Mouse (Mus musculus) neural tube, embryonic 10.5 days (tissue): ENCODE measurements at regions not wholly inside any gene's neighbourhood (a gene's known extent, or its start where the extent isn't known, plus 50 kb on each side); places are given as distances from the start of the nearest gene placed in this dataset.

Source experiments
- DNase-seq: peaks from one replicate; pipeline ENCODE4 v3.0.0-alpha.2; 2017; ENCODE audit warnings: low spot score; ENCODE audit errors: extremely low spot score

DNA sequence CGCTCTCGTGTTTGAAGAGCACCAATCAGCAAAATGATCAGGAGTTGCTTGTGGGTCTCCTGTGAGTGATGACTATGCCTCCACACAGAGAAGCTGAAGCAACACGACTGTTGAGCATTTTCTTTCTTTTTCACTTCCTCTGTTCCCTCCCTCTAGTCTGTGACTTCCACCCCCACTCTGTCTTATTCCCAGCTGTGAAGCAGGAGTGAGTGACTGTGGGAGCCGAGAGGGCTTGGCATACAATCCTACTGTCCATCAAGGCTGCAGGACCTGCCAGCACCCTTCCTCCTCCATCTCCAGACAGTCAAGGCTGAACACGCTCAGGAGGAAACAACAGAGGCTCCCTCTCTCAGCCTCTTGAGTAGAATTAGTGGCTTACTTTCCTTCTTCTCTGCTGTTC is 401.3 kb downstream of the Plcl1 start:
- no peak for DNase-seq

DNA sequence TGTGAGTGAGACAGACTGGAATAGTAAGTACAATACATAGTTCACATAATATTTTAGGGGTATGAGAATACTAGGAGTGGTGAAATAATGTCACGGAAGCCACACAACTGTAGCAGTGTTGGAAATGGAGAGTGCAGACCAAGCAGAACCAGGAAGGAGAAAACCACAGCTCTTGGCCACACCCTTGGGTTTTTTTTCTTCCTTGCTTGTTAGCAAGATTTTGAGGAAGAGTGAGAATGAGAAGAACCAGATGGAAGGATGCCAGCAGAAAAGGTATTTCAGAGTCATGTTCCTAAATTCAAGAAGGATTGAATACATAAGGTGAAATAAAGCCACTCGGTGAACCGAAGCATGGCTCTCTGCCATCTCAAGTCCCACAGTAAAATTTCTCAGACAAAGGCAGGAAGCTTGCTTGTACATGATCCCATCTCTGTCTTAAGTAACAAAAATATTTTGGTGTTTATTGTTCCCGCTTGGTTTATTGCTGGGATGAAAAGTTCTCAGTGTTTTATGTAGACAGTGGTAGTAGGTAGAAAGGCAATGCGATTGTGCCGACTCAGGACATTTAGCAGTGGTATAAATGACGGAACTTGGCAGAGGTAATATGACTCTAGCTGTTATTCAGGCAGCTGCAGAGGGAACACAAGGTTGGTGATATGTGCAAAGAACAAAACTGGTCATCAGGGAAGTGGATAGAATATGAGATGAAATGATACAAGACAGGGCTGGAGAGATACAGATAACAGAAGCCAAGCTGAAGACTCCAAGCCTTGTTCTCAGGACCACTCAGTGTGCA is 403.2 kb downstream of the Plcl1 start:
- no peak for DNase-seq

DNA sequence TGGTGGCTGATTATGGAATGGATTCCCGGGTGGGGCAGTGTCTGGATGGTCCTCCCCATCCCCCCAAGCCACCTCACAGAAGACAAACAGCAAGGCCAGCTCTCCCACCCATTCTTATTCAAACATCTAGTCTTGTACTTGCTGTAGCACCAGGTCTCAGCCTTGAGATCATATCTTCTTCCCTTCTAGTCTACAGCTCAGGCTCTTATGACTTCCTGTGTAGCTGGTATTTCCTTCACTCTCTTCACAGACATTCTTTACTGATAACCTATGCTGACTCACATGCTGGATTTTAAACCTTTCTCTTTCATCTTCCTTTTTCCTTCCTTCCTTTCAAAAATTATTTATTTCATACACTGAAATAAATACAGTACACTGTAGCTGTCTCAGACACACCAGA is 406.8 kb downstream of the Plcl1 start:
- no peak for DNase-seq

DNA sequence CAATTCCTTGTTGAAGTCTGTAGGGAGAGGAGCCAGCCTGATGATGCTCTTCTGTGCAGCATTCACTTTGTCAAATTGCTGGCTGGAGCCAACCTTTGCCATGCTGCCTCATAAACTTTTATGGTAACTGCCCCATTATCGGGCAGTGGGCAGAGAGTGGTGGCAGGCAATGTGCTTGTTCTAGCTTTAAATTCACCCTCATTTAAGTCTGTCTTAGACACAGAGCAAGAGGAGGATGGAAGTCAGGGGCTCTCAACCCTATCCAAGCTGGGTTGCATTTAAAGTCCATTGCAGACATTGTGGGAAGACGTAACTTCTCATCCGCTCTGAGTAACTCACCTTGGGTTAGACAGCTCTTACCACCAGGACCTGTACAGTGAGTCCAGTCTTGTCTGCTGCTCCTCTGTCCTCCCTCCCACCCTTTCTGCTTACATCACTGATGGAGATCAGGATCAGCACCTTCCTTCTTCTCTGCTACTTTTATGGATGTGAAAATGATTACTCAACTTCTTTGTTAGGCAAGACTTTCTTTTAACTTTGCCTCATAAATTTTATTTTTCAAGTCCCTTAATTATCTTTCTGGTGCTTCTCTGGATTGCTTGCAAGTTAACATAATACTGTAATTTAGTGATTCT is 415.3 kb downstream of the Plcl1 start:
- DNase-seq: no peak

DNA sequence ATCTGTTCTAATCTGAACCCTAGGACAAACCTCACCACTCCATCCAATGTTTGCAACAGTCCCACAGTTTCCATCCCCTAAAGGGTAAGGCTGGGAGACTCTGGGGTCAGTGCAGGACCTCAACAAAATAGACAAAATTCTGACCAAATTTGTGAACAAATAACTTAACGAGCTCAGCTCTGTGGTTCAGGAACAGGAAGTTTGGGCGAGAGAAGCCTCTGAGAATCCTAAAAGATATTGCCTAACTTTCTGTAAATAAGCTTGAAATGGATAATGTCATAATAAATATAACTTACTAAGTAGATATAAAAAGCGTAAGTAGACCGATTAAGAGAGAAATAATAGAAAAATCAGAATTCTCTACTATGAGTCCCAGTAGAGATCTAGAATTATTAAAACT is 416.9 kb downstream of the Plcl1 start:
- no peak for DNase-seq

DNA sequence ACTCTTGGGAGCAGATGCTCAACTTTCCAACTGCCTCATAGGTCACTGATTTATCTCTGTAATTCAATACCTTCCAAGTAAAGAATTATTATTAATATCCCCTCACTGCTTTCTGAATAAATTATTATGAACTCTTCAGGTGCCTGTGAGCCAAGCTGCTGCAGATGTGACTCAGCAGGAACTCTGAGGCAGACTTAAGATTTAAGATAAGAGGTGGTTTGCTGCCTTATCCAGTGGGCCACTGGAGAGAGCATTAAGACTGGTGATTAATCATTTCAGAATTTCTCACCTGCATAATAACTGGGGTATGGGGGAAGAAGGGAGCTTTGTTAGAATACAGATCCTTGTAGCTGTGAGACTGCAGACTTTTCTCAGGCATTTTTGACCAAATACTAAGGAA is 421.5 kb downstream of the Plcl1 start:
- no peak for DNase-seq

DNA sequence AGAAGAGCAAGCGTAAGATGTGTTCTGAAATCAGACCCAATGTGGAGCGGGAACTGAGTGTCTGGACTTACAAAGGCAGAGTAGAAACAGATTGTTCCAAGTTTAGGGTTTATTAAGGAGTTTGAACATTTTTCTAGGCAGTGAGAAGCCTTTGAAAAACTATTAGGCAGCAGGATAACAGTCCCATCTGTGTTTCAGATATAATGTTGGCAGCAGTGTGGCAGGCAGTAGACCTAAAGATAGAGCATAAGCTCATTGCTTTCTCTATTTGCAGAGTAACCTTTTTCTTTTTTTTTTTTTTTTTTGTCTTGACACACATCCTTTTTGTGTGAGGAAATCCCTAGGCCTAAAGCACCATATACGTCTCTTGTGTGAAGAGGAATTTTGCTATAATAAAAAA is 429.6 kb downstream of the Plcl1 start:
- DNase-seq: no peak

DNA sequence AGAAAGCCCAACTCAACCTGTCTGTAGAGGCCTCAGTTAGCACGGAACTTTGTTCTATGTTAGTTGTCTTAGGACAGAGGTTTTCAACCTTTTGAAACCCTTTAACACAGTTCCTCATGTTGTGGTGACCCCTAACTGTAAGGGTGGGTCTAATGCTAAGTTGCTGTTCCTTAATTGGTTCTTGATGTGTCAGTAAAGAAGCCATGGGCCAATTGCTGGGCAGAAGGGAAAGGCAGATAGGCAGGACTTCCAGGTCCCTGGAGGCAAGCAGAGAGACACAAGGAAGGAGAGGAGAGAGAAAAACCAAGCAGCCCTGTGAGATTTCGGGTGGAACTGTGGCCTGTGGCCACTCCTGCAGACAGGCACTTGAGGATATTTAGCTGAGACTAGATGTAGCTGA is 431.0 kb downstream of the Plcl1 start:
- DNase-seq: no peak

DNA sequence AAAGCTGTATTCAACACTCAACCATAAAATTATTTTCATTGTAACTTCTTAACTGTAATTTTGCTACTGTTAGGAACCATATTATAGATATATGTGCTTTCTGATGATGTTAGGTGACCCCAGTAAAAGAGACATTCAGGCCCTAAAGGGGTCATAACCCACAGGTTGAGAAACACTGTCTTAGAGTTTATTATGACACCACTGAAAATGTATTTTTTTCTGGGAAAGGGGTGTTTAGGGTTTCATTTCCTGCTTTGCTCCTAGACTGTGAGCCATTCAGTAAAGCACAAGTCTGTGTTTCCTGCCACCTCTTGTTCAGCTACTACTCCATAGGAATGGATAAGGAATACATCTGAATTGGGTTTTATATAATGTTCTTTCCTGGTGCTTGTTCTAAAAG is 431.6 kb downstream of the Plcl1 start:
- no peak for DNase-seq

DNA sequence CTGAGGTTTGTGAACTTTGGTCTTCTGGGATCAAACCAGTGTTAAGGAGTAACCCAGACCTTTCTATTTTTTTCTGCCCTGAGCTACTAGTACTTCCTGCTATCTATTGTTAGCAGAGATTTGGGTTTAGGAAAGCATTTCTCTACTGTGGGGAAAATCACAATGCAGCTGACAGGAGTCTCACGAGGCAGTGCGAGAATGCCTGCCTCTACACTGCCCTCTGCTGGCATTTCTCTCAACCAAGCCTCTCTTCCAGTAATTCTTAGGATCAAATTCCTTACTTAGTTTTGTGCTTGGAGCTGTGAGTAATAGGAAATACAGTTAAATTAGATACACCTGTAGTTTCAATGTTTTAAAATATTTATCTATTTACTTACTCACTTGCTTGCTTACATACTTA is 432.4 kb downstream of the Plcl1 start:
- DNase-seq: peak; percentile 29

DNA sequence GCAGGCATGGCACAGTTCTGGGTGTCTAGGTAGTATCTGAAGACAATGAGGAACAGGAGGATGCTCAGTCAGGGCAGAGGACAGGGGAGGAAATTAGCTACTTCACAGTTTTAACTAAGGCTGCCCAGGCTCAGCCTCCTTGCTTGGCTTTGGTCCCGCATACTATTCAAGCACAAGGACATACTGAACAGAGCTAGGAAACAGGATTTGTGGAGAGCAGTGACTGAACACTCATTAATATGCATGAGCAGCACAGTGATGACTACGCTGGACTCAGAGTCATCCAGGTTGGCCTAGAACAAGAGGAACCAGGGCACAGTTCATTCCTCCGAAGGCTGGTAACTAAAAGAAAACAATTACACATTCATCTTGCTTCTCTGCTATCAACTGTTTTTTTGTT is 443.1 kb downstream of the Plcl1 start:
- DNase-seq: no peak

DNA sequence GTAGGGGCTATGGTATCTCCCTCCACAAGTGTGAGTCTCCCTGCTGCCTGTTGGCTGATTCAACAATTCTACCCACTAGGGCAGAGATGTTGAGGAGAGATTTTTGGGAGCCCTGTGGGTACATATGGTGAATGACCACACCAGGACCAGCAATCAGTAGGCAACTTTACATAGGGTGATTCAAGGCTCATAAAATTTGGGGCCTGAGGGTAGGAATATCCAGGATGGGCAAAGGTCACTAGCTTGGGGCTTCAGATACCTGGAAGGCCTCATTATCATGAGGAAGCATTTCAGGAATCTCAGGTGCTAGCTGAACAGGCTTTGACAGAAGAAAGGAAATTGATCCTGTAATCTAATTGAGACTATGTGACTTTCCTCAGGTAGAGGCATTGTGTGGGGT is 446.6 kb downstream of the Plcl1 start:
- DNase-seq: no peak

DNA sequence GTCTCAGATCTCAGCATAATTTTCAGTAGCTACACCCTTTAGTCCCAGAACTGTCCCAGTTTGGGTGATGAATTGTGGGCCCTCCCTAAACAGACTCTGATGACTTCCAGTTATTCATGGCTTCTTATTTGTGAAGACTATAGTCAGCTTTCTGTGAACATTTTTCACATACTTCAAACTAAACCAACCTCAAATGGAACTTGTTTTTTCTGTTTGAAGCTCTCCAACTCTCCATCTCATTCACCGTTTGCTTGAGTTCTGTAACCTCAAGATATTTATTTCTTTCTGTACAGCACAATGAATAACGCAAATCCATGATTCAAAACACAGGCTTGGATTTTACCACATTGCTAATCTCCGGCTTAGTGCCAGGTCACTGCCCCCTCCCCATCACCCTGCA is 453.4 kb downstream of the Plcl1 start:
- no peak for DNase-seq

DNA sequence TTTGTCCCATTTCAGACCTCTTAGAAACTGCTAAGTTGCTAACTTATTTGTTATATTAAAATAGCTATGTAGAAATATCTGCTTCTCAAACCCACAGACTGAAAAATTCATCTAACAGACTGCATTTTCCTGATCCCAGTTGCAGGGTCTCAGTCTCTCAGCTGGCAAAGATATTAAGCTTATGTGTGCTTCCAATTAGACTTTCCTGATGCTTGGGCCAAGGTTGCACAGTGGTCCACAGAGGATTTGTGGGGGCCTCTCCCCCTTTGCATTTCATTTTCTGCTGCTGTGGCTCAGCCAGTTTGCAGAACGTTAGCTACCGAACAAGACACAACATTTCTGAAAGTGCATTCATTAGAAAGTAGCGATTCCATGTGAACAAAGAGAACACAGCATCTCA is 457.4 kb downstream of the Plcl1 start:
- DNase-seq: no peak

DNA sequence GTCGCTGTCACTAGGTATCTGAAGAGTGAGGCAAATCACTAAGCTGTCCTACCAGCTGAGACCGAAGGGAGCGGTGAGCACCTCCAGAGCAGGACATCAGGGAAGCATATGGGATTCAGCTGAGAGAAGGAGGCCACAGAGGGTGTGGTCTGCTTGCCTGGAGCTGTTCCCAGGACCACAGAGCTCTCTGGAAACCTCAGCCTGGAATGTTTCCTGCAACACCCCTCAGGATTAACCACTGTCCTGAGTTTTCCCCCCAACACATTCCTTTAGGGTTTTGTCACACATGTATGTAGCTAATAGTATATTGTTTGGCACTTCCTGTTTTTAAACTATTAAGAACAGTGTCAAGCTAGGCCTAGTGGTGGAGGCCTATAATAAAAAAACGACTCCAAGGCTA is 459.6 kb downstream of the Plcl1 start:
- DNase-seq: no peak

DNA sequence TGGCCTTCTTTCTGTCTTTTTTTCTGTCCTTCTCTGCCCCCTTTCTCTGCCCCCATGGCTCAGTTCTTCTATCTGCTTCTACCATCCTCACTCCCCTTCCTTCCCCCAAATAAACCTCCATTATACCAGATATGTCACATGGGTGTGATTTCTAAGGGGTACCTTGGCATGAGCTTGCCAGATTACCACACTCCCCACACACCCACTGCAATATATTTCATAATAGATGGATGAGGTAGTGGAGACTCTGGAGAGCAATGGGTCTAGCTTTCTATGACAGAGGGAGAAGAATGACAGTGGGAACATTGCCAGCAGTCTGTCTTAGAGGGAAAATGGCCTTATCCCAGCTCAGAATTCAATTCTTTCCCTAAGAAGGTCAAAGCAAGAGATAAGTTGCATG is 461.0 kb downstream of the Plcl1 start:
- DNase-seq: no peak

DNA sequence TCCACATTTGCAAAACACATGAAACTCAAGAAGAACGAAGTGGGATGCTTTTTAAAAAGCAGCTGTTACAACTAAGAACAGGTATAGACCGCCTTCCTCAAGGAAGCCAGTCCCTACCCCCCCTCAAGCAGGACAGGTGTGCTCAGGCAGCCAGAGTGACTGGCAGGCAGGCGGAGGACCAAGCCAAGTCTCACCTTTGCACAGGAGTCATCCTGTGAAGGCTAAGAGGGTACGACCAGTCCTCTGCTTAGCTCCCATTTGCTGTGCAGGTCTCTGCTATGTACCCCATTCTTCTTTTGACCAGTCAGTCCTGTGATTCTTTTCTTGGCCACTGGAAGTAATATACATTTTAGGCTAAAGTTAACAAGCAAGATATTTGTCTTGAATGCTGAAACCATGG is 467.9 kb downstream of the Plcl1 start:
- DNase-seq: no peak

DNA sequence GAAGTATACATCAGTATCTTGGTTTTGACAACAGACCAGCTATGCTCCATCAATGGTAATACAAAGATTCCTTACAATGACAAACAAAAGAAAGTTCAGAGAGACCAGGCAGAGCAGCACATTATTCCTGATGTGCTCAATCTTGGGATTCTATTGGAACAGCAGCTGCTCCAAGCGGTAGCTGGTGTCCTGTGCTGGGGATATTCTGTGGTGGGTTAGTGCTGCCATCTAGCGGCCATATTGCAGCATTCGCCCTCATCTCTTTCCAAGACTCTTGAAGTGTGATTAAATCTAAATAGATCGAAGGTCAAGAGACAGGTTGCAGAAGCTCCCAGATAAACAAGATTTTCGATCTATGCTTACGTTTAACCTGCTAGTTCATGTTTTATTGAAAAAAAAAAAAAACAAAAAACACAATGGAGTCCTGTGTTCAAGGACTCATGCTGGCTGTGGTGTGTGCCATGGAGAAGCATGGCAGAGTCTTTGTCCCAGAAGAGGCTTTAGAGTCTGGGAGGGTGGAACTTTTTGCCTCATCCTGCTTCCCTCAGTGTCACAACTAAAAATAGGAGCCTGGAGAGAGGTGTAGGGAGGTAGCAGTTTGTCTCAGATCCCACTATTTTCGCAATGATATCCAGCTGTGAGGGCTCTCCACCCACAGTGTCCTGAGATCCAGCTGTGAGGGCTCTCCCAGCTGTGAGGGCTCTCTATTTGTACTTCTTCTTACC is 468.6 kb downstream of the Plcl1 start:
- peak; percentile 73 for DNase-seq

DNA sequence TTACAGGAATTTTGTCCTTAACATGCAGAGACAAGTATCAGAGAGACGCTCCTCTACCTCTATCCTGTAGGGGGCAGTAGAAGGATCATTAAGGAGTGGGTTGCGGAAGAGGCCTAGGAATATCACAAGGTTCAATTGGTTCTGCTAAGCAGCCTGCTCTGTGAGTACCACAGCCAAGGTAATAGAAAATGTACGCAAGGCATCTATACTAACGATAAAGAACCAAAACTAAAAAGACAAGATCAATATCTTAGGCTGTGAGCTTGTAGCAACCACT is 469.1 kb downstream of the Plcl1 start:
- DNase-seq: no peak

DNA sequence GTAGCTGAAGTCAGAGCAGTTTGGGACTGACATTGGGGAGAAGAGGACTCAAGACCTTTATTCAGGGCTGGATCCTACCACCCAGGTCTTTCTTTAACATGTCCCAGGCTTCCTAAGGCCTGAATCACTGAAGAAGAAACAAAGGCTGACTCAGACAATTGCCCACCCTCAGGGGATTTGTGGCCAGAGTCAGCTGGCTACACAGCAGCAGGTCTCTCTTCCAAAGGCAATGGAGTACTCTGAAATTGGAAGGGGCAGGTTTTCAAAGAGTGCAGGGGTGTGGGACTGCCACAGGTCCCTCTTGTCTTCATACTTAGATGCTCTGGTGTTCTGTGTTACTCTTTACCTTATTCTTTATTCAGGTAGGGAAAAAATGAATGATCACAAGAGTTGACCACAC is 478.9 kb downstream of the Plcl1 start:
- no peak for DNase-seq

DNA sequence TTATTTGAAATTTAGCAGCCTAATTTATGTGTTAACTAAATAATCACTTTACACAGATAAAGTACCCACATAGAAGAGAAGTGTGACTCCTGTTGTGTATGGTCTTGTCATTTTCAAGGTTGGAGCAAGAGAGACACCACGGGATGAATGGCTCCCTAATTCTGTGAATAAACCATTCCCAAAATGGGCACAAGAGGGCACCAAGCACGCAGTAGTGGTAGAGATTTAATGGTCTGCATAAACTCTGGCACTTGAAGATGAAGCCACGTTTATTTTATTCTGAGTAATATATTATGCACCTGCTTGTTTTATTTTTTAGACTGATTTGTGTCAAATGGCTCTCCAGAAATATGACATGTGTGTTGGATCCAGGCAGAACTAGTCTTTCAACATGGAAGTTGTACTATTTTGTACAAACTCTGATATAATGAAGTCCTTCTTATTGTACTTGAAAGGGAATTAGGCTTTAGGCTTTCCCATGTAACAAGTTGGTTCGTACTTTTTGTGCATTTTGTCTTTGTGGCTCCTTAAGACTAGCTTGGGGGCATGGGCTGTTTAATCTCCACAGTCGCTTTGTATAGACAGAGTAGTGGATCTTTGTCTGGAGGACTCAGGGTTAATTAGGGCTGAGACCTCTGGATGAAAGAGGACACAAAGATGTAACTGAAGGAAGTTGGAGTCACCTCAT is 480.8 kb downstream of the Plcl1 start:
- peak; percentile 33 for DNase-seq

DNA sequence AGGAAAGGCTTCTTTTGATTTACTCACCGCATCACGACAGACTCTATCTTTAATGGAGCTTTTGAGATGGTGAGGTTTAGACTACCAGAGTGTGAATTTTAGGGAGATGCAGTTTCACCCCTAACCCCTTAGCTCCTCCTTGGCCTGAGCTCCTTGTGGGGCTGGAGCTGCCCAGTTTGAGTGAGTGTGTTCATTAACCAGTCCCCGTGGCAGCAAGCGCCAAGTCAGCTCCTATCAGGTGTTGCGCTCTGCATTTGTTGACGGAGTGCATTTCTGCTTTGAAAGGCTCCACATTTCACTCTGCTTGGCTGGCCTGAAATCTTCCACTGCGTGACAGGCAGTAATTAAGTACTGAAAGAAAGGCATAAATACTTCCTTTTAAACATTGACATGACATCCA is 481.7 kb downstream of the Plcl1 start:
- DNase-seq: no peak
